Mouse (Mus musculus) kidney, postnatal 0 days (tissue): ENCODE results near the gene Fthl17c. TPM values are rescaled to one million over a fixed set of nuclear protein-coding genes. Genes with fewer than 3 reads are reported as not detected.
A peak's percentile ranks its signal among the peaks of the same experiment; 100 is the strongest.
"Not testable (repeated sequence)": the region's sequence is repeated elsewhere in the genome, so short reads cannot be mapped to it uniquely, and the experiment has no call there.

Experiments used
- ATAC-seq: fragments of 200-750 bp; cut with Nextera tagmentation; replicated peaks from 2 replicates; pipeline ENCODE4 v1.8.0; 2017; ENCODE audit warnings: low read depth, moderate number of reproducible peaks, moderate TSS enrichment, moderate library complexity; ENCODE audit not compliant: low FRiP score
- DNase-seq: peaks from one replicate; pipeline ENCODE4 v3.0.0-alpha.2; 2016; ENCODE audit warnings: low spot score
- H3K27ac ChIP-seq: fragments of 300-500 bp; sonication (generic); 2 replicates; pipeline ENCODE4 v1.5.1; 2014; ENCODE audit warnings: mild to moderate bottlenecking
- H3K27me3 ChIP-seq: fragments of 300-500 bp; sonication (generic); 2 replicates; pipeline ENCODE4 v1.6.1; 2014; ENCODE audit warnings: low read length, mixed read lengths; ENCODE audit not compliant: insufficient read depth
- H3K36me3 ChIP-seq: fragments of 300-500 bp; sonication (generic); 2 replicates; pipeline ENCODE4 v1.6.1; 2014; ENCODE audit warnings: low read length, mixed read lengths; ENCODE audit not compliant: insufficient read depth
- H3K4me1 ChIP-seq: fragments of 300-500 bp; sonication (generic); replicated peaks from 2 replicates; pipeline ENCODE4 v1.6.1; 2014; ENCODE audit warnings: antibody characterized with exemption, low read length, mixed read lengths; ENCODE audit not compliant: insufficient read depth
- H3K4me2 ChIP-seq: fragments of 300-500 bp; sonication (generic); 2 replicates; pipeline ENCODE4 v1.6.1; 2014; ENCODE audit warnings: mild to moderate bottlenecking, low read length, moderate library complexity, mixed read lengths
- H3K4me3 ChIP-seq: fragments of 300-500 bp; sonication (generic); replicated peaks from 2 replicates; pipeline ENCODE4 v1.5.1; 2014; ENCODE audit warnings: low read depth, low read length
- H3K9ac ChIP-seq: fragments of 300-500 bp; sonication (generic); 2 replicates; pipeline ENCODE4 v1.6.1; 2014; ENCODE audit warnings: low read depth, low read length
- H3K9me3 ChIP-seq: fragments of 300-500 bp; sonication (generic); replicated peaks from 2 replicates; pipeline ENCODE4 v1.6.1; 2016; ENCODE audit warnings: low read length, inconsistent platforms, mixed read lengths
- CTCF ChIP-seq: IDR thresholded peaks from 2 replicates; pipeline ENCODE4 v1.5.1; 2016; ENCODE audit warnings: antibody characterized with exemption, low read depth, mild to moderate bottlenecking, moderate library complexity
- WGBS: fragments of 180-500 bp; shearing (Covaris S2); extraction: QIAGEN DNeasy Blood & Tissue Kit; methylation state at CpG from one replicate; pipeline ENCODE4 v1.1.7; 2014; 5-methylcytosine and 5-hydroxymethylcytosine counted together
- polyA plus RNA-seq: library from polyadenylated mRNA; unstranded; fragments of >200 nt; fragmentation: Nextera tagmentation; extraction: Ambion mirVana; gene quantifications from 2 replicates; pipeline ENCODE4 v1.2.1, GENCODE M21; 2015

Fthl17c gene
- not detected in 2 replicates for polyA plus RNA-seq

DNA sequence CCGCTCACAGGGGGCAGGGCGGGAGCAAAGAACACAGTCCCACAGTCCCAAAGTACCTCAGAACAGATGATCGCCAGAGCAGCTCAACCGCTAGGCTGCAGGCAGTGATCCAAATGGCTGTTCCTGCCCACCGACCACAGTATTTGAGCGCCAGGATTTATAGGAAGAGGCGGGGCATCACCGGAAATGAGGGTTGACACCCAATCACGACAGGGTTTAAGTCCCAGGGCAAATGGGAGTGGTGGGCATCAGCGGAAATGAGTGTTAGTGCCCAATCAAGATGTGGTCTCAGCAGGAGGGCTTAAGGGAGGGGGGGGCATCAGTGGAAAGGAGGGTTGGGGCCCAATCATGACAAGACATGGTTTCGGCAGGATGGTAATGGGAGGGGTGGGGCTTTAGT, at the start of gene Fthl17c:
Fthl17c (minus strand) TSS at position 101 of the 400 bp plus-strand sequence.
- H3K27ac ChIP-seq, H3K36me3 ChIP-seq, DNase-seq, H3K4me1 ChIP-seq, H3K4me3 ChIP-seq, H3K9me3 ChIP-seq, H3K9ac ChIP-seq, H3K4me2 ChIP-seq, H3K27me3 ChIP-seq, ATAC-seq: not testable (repeated sequence)
- no CpG with 5 or more reads among the region's 11 CpGs for WGBS

- H3K4me3 ChIP-seq: no peak overlapping the region
- H3K36me3 ChIP-seq: no peaks in the 10 kb centered on the region
- DNase-seq (no peak), ATAC-seq (no peak)
- TF ChIP-seq CTCF: no peak
- H3K9ac ChIP-seq: no peak overlapping the region
- no peak overlapping the region for H3K27ac ChIP-seq
- no peaks in the 10 kb centered on the region for H3K27me3 ChIP-seq
- no peak overlapping the region for H3K4me2 ChIP-seq
- H3K4me1 ChIP-seq: no peaks in the 10 kb centered on the region
- no peaks in the 10 kb centered on the region for H3K9me3 ChIP-seq
- 75% methylated on average over 9 of the region's 10 CpGs for WGBS
Observed at GRCm38 (mm10) chrX:9019481-9019880, 43.1 kb upstream of the Fthl17c start.

DNA sequence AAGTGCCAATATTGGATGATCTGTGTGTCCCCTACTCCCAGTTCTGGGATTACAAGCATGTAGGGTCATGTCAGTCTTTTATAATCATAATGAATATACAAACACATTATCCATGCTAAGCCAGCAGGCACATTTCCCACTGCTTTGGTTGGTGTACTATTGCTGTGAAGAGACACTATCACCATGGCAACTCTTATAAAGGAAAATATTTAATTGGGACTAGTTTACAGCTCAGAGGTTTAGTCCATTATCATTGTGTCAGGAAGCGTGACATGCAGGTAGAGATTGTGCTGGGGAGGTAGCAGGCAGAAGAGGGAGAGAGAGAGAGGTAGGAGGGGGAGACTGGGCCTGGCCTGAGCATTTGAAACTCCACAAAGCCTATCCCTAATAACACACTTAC, 39.7 kb upstream of the Fthl17c start:
- WGBS: 77% methylated on average over 1 of the region's 1 CpGs
- Histone ChIP-seq H3K27ac (no peak overlapping the region), H3K9me3 (no peaks in the 10 kb centered on the region), H3K4me2 (no peak overlapping the region), H3K4me3 (no peak overlapping the region), H3K4me1 (no peaks in the 10 kb centered on the region), H3K36me3 (no peaks in the 10 kb centered on the region), H3K27me3 (no peaks in the 10 kb centered on the region), H3K9ac (no peak overlapping the region)
- DNase-seq (no peak), ATAC-seq (no peak)
- TF ChIP-seq CTCF: no peak

GRCm38 (mm10) chrX:8986655-8987054, 10.3 kb upstream of the Fthl17c start, which contains the start of gene Fthl17d:
TSS of gene Fthl17d (minus strand) at chrX:8986755.
- H3K9ac ChIP-seq, DNase-seq, H3K4me1 ChIP-seq, H3K4me3 ChIP-seq, H3K36me3 ChIP-seq, H3K27me3 ChIP-seq, H3K4me2 ChIP-seq, H3K9me3 ChIP-seq, H3K27ac ChIP-seq, ATAC-seq: not testable (repeated sequence)
- no CpG with 5 or more reads among the region's 9 CpGs for WGBS

DNA sequence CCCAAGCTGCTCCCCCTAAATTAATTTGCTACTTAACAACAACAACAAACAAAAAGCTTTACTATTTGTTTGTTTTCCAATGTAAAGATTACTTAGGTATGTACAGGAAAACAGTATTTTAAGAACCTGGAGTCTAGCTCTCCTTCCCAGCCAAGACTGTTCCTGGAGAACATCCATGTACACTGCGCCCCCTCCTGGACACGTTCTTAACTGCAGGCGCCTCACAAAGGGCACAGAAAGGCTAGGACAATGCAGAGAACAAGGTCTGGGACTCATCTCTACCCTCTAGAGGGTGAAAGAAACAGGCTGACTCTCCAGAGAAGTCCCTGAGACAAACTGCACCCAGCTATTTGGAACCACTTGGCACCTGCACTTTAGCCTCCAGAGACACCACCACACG, 11.7 kb downstream of the Fthl17c start:
- H3K4me1 ChIP-seq, H3K9me3 ChIP-seq, H3K27me3 ChIP-seq, ATAC-seq, H3K4me3 ChIP-seq, H3K27ac ChIP-seq, H3K36me3 ChIP-seq, H3K4me2 ChIP-seq, DNase-seq, H3K9ac ChIP-seq: not testable (repeated sequence)
- peak; percentile 10; the same call in 1 of the 2 replicates for TF ChIP-seq CTCF
- WGBS: 41% methylated on average over 4 of the region's 4 CpGs

GRCm38 (mm10) chrX:8962875-8963274, 13.5 kb downstream of the Fthl17c start, which contains the start of gene Fthl17b:
TSS of gene Fthl17b (minus strand) at chrX:8962975.
- H3K4me1 ChIP-seq, H3K27ac ChIP-seq, H3K9ac ChIP-seq, H3K4me2 ChIP-seq, H3K4me3 ChIP-seq, H3K9me3 ChIP-seq, ATAC-seq, H3K27me3 ChIP-seq, H3K36me3 ChIP-seq, DNase-seq: not testable (repeated sequence)
- 95% methylated on average over 4 of the region's 11 CpGs for WGBS

- H3K4me1 ChIP-seq, H3K27me3 ChIP-seq, H3K4me2 ChIP-seq, H3K27ac ChIP-seq, H3K9ac ChIP-seq, H3K36me3 ChIP-seq, ATAC-seq, H3K4me3 ChIP-seq, H3K9me3 ChIP-seq: not testable (repeated sequence)
- 16% methylated on average over 6 of the region's 7 CpGs for WGBS
- peak; percentile 70 for DNase-seq
- peak; percentile 85 for TF ChIP-seq CTCF
Observed at GRCm38 (mm10) chrX:8948130-8948805, 28.1 kb downstream of the Fthl17c start.
